Mouse (Mus musculus) MEL (cell line): ENCODE data around the gene Rnf215. TPM values are rescaled to one million over a fixed set of nuclear protein-coding genes. Genes with fewer than 3 reads are reported as not detected.

Experiments used
- DNase-seq: peaks from one replicate; pipeline ENCODE4 v3.0.0; 2011; ENCODE audit warnings: low read depth, low spot score
- H3K27ac ChIP-seq: 2 replicates; pipeline ENCODE4 v1.5.1; 2012; ENCODE audit warnings: low read depth, mild to moderate bottlenecking, control low read depth, low read length, moderate library complexity; ENCODE audit not compliant: control insufficient read depth
- H3K27me3 ChIP-seq, 2 experiments: fragments of 150-350 bp in 1 of 2; sonication (generic) in 1 of 2; 2 replicates each; pipeline ENCODE4 v1.6.1; 2012; ENCODE audit warnings: low read length in 2 of 2, mild to moderate bottlenecking in 2 of 2, improper control_type of control experiment in 1 of 2, moderate library complexity in 1 of 2; ENCODE audit not compliant: insufficient read depth in 2 of 2, control insufficient read depth in 1 of 2
- H3K36me3 ChIP-seq, 2 experiments: 2 replicates each; pipeline ENCODE4 v1.6.1; 2012 to 2014; ENCODE audit warnings: low read length in 2 of 2, improper control_type of control experiment in 1 of 2, inconsistent platforms in 1 of 2, mild to moderate bottlenecking in 1 of 2; ENCODE audit not compliant: insufficient read depth in 2 of 2, control insufficient read depth in 1 of 2
- H3K4me1 ChIP-seq, 2 experiments: fragments of 150-350 bp in 1 of 2; sonication (generic) in 1 of 2; 2 replicates each; pipeline ENCODE4 v1.6.1; 2012; ENCODE audit warnings: low read length in 2 of 2, improper control_type of control experiment in 1 of 2, mild to moderate bottlenecking in 1 of 2; ENCODE audit not compliant: insufficient read depth in 2 of 2, control insufficient read depth in 1 of 2
- H3K4me3 ChIP-seq, 2 experiments: fragments of 150-350 bp in 1 of 2; sonication (generic) in 1 of 2; 2 replicates each; pipeline ENCODE4 v1.5.1; 2012; ENCODE audit warnings: low read depth in 2 of 2, low read length in 2 of 2, mild to moderate bottlenecking in 2 of 2, moderate library complexity in 2 of 2, control low read depth in 1 of 2, improper control_type of control experiment in 1 of 2; ENCODE audit not compliant: control insufficient read depth in 1 of 2, insufficient read depth in 1 of 2
- H3K79me2 ChIP-seq: 2 replicates; pipeline ENCODE4 v1.6.1; 2012; ENCODE audit warnings: mild to moderate bottlenecking, low read length, moderate library complexity; ENCODE audit not compliant: control insufficient read depth, poor library complexity, insufficient read depth
- H3K9ac ChIP-seq: 2 replicates; pipeline ENCODE4 v1.6.1; 2012; ENCODE audit warnings: low read depth, mild to moderate bottlenecking, control low read depth, low read length, moderate library complexity; ENCODE audit not compliant: control insufficient read depth, poor library complexity, severe bottlenecking
- H3K9me3 ChIP-seq: fragments of 150-350 bp; sonication (generic); replicated peaks from 2 replicates; pipeline ENCODE4 v1.6.1; 2012; ENCODE audit warnings: mild to moderate bottlenecking, low read length, improper control_type of control experiment, moderate library complexity; ENCODE audit not compliant: insufficient read depth
- CHD1 ChIP-seq: IDR thresholded peaks from 2 replicates; pipeline ENCODE4 v1.6.1; 2012; ENCODE audit warnings: low read depth, mild to moderate bottlenecking, inconsistent platforms, low read length, improper control_type of control experiment
- CTCF ChIP-seq, 3 experiments: IDR thresholded peaks in 2 of 3; conservative IDR thresholded peaks in 1 of 3; 2 replicates each; pipeline ENCODE4 v1.5.1; 2011 to 2012; ENCODE audit warnings: low read length in 3 of 3, low read depth in 2 of 3, mild to moderate bottlenecking in 2 of 3, improper control_type of control experiment in 1 of 3, inconsistent platforms in 1 of 3, mixed read lengths in 1 of 3, moderate library complexity in 1 of 3; ENCODE audit not compliant: control insufficient read depth in 1 of 3, insufficient read depth in 1 of 3, poor library complexity in 1 of 3, severe bottlenecking in 1 of 3
- E2F4 ChIP-seq: IDR thresholded peaks from 2 replicates; pipeline ENCODE4 v1.6.1; 2011; ENCODE audit warnings: low read depth, low read length, improper control_type of control experiment, borderline replicate concordance
- EP300 ChIP-seq, 2 experiments: IDR thresholded peaks; 2 replicates each; pipeline ENCODE4 v1.6.1; 2011; ENCODE audit warnings: improper control_type of control experiment in 2 of 2, low read length in 2 of 2, low read depth in 1 of 2, mild to moderate bottlenecking in 1 of 2
- KAT2A ChIP-seq: conservative IDR thresholded peaks from 2 replicates; pipeline ENCODE4 v1.6.1; 2012; ENCODE audit warnings: low read depth, low read length, improper control_type of control experiment, inconsistent platforms
- MEF2A ChIP-seq: IDR thresholded peaks from 2 replicates; pipeline ENCODE4 v1.6.1; 2014; ENCODE audit warnings: low read depth, mild to moderate bottlenecking, inconsistent platforms, low read length, improper control_type of control experiment; ENCODE audit not compliant: poor library complexity, insufficient replicate concordance, severe bottlenecking; ENCODE audit errors: extremely low read depth
- NELFE ChIP-seq: IDR thresholded peaks from 2 replicates; pipeline ENCODE4 v1.6.1; 2011; ENCODE audit warnings: low read depth, low read length, improper control_type of control experiment
- POLR2AphosphoS2 ChIP-seq: IDR thresholded peaks from 2 replicates; pipeline ENCODE4 v1.6.1; 2011; ENCODE audit warnings: low read length, improper control_type of control experiment
- RAD21 ChIP-seq: IDR thresholded peaks from 2 replicates; pipeline ENCODE4 v1.6.1; 2011; ENCODE audit warnings: mild to moderate bottlenecking, low read depth, low read length, improper control_type of control experiment
- SIN3A ChIP-seq: IDR thresholded peaks from 2 replicates; pipeline ENCODE4 v1.6.1; 2012; ENCODE audit warnings: low read length, improper control_type of control experiment, inconsistent platforms
- SMC3 ChIP-seq: IDR thresholded peaks from 2 replicates; pipeline ENCODE4 v1.6.1; 2011; ENCODE audit warnings: low read depth, low read length, improper control_type of control experiment
- UBTF ChIP-seq: IDR thresholded peaks from 2 replicates; pipeline ENCODE4 v1.6.1; 2012; ENCODE audit warnings: low read depth, mild to moderate bottlenecking, inconsistent platforms, low read length, improper control_type of control experiment, moderate library complexity, borderline replicate concordance; ENCODE audit not compliant: insufficient read depth
- USF1 ChIP-seq: IDR thresholded peaks from 2 replicates; pipeline ENCODE4 v1.6.1; 2014; ENCODE audit warnings: low read depth, mild to moderate bottlenecking, inconsistent platforms, low read length, improper control_type of control experiment, moderate library complexity
- ZC3H11A ChIP-seq: IDR thresholded peaks from 2 replicates; pipeline ENCODE4 v1.6.1; 2012; ENCODE audit warnings: low read depth, mild to moderate bottlenecking, inconsistent platforms, low read length, improper control_type of control experiment
- ZMIZ1 ChIP-seq: IDR thresholded peaks from 2 replicates; pipeline ENCODE4 v1.6.1; 2012; ENCODE audit warnings: low read depth, mild to moderate bottlenecking, inconsistent platforms, low read length, improper control_type of control experiment, moderate library complexity
- polyA plus RNA-seq, 2 experiments: library from polyadenylated mRNA; stranded (reverse) in 1 of 2; unstranded in 1 of 2; fragments of >175 nt in 1 of 2; fragments of >200 nt in 1 of 2; gene quantifications; 2 replicates each; pipeline versions ENCODE4 v1.2.1 to v1.2.4; 2012; ENCODE audit warnings: low replicate concordance in 2 of 2, low read depth in 1 of 2; ENCODE audit not compliant: insufficient read length in 2 of 2, insufficient read depth in 1 of 2, missing spikeins in 1 of 2
- total RNA-seq: library from RNA; depleted of rRNA; stranded (reverse); fragments of 300-350 nt; gene quantifications from 2 replicates; pipeline ENCODE4 v1.2.3, GENCODE M21; 2012

Gene Rnf215
- total and polyA plus RNA-seq, 3 experiments = 11.3 to 13.2 TPM; not detected in 1

GRCm38 (mm10) chr11:4166467-4167090 lies 31.6 kb downstream of the Rnf215 start:
- DNase-seq = no peak
- H3K9ac ChIP-seq = no peak overlapping the region
- TF ChIP-seq CTCF (IDR thresholded peaks at IDR 0.05 in 2 of 3, conservative IDR thresholded peaks at IDR 0.05 in 1 of 3; ENCODE audit: control insufficient read depth in 1 of 3, insufficient read depth in 1 of 3, low read depth in 2 of 3, low read length in 3 of 3, poor library complexity in 1 of 3, severe bottlenecking in 1 of 3) = no peak
- peaks cover 25 to 86% of the 10 kb centered on the region in 2 experiments for H3K36me3 ChIP-seq
- H3K9me3 ChIP-seq = no peaks in the 10 kb centered on the region
- H3K79me2 ChIP-seq = peaks cover 39% of the 10 kb centered on the region
- peaks cover 3 to 16% of the 10 kb centered on the region in 2 experiments; a peak in 3 of 4 replicates for H3K4me1 ChIP-seq
- H3K4me3 ChIP-seq = no peak overlapping the region
- no peaks in the 10 kb centered on the region for H3K27me3 ChIP-seq
- H3K27ac ChIP-seq = no peak overlapping the region

- no peaks in the 10 kb centered on the region for H3K9me3 ChIP-seq
- no peak for TF ChIP-seq CHD1
- H3K4me1 ChIP-seq = no peaks in the 10 kb centered on the region
- no peaks in the 10 kb centered on the region for H3K27me3 ChIP-seq
- H3K27ac ChIP-seq = no peak overlapping the region
- no peak for DNase-seq
- H3K79me2 ChIP-seq = no peaks in the 10 kb centered on the region
- H3K9ac ChIP-seq = no peak overlapping the region
- H3K36me3 ChIP-seq = peaks cover 0 to 68% of the 10 kb centered on the region in 2 experiments; a peak in 2 of 4 replicates
- H3K4me3 ChIP-seq = no peak overlapping the region
Measured at GRCm38 (mm10) chr11:4174586-4174985, 39.6 kb downstream of the Rnf215 start.

GRCm38 (mm10) chr11:4177716-4178115 lies 42.7 kb downstream of the Rnf215 start:
- Histone ChIP-seq H3K36me3 (peaks cover 0 to 66% of the 10 kb centered on the region in 2 experiments; a peak in 2 of 4 replicates), H3K9me3 (no peaks in the 10 kb centered on the region), H3K27ac (no peak overlapping the region), H3K27me3 (no peaks in the 10 kb centered on the region), H3K79me2 (no peaks in the 10 kb centered on the region), H3K4me1 (no peaks in the 10 kb centered on the region), H3K4me3 (no peak overlapping the region), H3K9ac (no peak overlapping the region)
- TF ChIP-seq NELFE (no peak), ZC3H11A (no peak), SIN3A (no peak), SMC3 (no peak), POLR2AphosphoS2 (no peak), ZMIZ1 (no peak), USF1 (no peak), MEF2A (no peak), RAD21 (no peak), E2F4 (no peak), EP300 (IDR thresholded peaks at IDR 0.05; ENCODE audit: low read depth in 1 of 2, low read length in 2 of 2) (no peak), KAT2A (no peak), UBTF (no peak)
- DNase-seq = no peak
